Mouse (Mus musculus) embryonic stem cell, embryonic (primary cell): ENCODE results near the gene Clca1.

Experiments used
- CTCF ChIA-PET, 4 experiments: fragments of 300-600 bp in 2 of 4; fragments of 350-600 bp in 2 of 4; sonication (Branson Sonifier 250); formaldehyde crosslinking; loops; one replicate each; lab custom pipeline; 2022; ENCODE audit warnings: inconsistent platforms in 2 of 4; lab: Charles Lee
- POLR2A ChIA-PET, 4 experiments: fragments of 300-600 bp in 2 of 4; fragments of 350-600 bp in 2 of 4; sonication (Branson Sonifier 250); formaldehyde crosslinking; loops; one replicate each; lab custom pipeline; 2022; ENCODE audit warnings: antibody characterized with exemption in 4 of 4, inconsistent platforms in 1 of 4; lab: Charles Lee

Gene Clca1

GRCm38 (mm10) chr3:144971553-144972270, 60.9 kb downstream of the Clca1 start:
- POLR2A ChIA-PET = interaction anchor here in 1 of 4 experiments (1.0 to 1.6 kb wide), 3 partner anchors 21 to 30 kb away, joined by 3 to 4 read pairs (median 4); no protein-coding TSS in a partner anchor
- CTCF ChIA-PET = interaction anchor here in 1 of 4 experiments (0.6 kb wide), 1 partner anchor 1469 kb away, joined by 3 read pairs; no protein-coding TSS in a partner anchor

GRCm38 (mm10) chr3:144969755-144970154, 62.8 kb downstream of the Clca1 start:
- ChIA-PET CTCF (no interaction called here), POLR2A (no interaction called here)

GRCm38 (mm10) chr3:144966074-144966473, 66.5 kb downstream of the Clca1 start:
- ChIA-PET CTCF (no interaction called here), POLR2A (interaction anchor here in 1 of 4 experiments (0.8 to 1.5 kb wide), 2 partner anchors 10 to 23 kb away, joined by 3 to 4 read pairs; no protein-coding TSS in a partner anchor)
